Mouse (Mus musculus) myocyte (in vitro differentiated cells): ENCODE measurements at regions not wholly inside any gene's neighbourhood (a gene's known extent, or its start where the extent isn't known, plus 50 kb on each side); places are given as distances from the start of the nearest gene placed in this dataset.

Source experiments
- MYOG ChIP-seq, 3 experiments: IDR thresholded peaks; one replicate each; pipeline ENCODE4 v1.6.1; 2011; ENCODE audit warnings: control low read depth in 2 of 3, low read depth in 2 of 3, mild to moderate bottlenecking in 2 of 3; ENCODE audit not compliant: insufficient read length in 2 of 3, control insufficient read depth in 1 of 3, insufficient read depth in 1 of 3
- POLR2A ChIP-seq: IDR thresholded peaks from one replicate; pipeline ENCODE4 v1.6.1; 2011; ENCODE audit warnings: low read depth, mild to moderate bottlenecking, control low read depth, moderate library complexity; ENCODE audit not compliant: insufficient read length
- USF1 ChIP-seq: IDR thresholded peaks from one replicate; pipeline ENCODE4 v1.6.1; 2011; ENCODE audit warnings: low read depth, mild to moderate bottlenecking, control low read depth, moderate library complexity

GRCm38 (mm10) chr10:96750861-96751260, 134.1 kb downstream of the Btg1 start:
- no peak for TF ChIP-seq POLR2A
- no peak for TF ChIP-seq USF1
- TF ChIP-seq MYOG (IDR thresholded peaks at IDR 0.05; ENCODE audit: control insufficient read depth in 1 of 3, insufficient read depth in 1 of 3, insufficient read length in 2 of 3, low read depth in 2 of 3) = no peak
